Mouse (Mus musculus): ENCODE data around the gene Myh7.
"Not testable (repeated sequence)": the region's sequence is repeated elsewhere in the genome, so short reads cannot be mapped to it uniquely, and the experiment has no call there.

Myh7 gene

DNA sequence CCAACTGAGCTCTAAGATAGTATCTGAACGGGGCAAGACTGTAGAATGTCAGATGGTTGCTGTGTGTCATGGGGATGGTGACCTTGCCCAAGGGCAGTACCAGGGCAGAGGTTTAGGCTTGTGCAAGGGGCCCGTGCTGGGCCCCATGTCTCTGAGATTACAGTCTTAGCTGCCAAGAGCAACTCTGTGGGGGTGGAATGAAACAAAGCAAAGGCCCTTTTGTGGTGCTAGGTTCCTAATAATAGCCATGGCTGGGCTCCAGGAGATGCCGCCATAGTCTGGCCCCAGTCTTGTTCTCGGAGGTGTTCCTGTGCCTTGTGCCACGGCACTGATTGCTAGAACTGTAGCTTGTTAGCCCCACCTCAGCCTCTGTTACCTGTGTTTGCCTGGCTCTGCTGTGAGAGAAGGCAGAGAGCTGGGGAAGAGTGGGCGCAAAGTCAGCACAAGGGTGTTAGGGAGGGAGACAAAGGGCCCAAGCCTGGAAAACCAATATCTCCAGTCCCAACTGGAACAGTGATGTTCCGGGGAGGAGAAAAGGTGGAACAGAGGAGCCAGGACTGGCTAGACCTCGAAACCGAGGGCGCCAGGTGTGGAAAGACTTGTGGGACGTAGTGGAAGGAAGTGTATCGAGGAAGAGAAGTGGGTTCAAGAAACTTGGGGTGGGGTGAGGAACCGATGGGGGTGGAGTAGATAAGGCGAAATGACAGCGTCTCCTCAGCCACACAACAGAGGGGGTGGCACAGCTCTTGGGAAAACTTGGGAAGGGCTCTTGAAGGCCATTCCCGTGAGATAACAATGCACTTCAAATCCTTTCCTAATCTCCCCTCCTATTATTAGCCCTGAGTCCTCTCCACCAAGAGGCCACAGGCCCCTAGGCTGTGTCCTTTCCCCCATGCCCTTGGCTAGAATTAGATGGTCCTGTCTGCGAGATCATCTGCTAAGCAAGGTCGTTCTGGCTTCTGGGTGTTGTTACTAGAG, 9.7 kb upstream of the Myh7 start:
- no peak for DNase-seq (ENCODE audit: low spot score in 2 of 2)

DNA sequence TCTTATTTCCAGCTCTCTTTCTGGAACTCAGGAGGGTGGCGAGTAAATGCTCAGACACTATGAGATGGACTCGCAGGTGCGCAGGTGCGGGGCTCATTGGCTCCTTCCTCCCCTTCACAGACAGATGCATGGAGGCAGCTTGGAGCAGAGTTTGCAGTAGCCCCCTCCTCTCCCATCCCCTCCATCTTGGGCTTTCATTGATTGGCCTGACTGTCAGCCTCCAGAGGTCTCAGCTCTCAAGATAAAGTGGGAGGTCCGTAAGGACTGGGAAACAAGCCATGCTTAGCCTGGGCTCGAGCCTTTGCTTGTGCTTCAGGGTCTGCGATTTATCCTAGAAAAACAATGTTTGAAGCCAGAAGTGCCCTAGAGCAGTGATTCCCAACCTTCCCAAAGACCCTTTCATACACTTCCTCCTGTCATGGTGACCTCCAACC, 8.3 kb upstream of the Myh7 start:
- DNase-seq (ENCODE audit: low spot score in 2 of 2): no peak

DNA sequence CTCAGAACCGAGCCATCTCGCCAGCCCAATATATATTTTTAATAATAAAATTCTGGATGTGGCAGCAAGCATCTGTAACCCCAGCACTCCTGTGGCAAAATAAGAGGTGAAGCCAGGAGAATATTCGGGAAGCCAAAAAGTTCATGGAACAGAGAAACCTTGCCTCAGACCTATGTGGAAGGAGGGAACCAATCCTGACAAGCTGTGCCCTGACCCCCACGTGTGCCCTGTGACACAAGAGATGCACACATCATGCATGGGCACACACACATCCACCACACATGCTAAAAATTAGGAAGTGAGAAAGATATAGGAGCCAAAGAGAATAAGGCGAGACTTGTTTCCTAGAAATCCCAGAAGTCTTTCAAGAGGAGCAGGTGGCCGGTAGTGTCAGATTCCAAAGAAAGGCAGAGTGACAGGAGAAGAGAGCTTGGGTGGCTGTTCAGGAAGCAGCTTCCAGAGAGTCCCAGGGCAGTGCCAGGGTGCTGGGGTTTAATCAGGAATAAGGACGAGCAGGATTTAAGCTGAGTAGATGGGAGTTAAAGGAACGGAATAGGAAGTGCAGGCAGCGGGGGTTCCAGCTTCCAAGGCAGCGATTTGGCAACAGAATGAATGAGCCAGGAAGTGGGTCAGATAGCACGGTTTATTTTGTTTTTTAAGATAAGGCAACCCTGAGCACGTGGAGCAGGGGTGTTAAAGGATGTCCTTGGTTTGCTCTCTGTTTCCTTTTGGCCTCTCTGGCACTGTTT, 7.7 kb upstream of the Myh7 start:
- no peak for DNase-seq (ENCODE audit: low spot score in 2 of 2)

DNA sequence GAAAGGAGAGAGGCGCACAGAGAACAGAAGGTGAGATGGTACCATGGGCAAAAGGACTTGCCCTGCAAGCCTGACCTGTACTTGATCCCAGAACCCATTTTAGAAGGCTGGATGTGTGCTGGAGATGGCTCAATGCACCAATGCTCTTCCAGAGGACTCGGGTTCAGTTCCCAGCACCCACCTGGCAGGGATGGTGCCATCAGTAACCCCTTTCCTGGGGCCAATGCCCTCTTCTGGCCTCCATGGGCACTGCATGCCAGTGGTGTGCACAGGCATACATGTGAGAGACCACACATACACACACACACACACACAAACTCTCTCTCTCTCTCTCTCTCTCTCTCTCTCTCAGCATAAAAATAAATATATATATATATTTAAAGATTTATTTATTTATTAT, 7.0 kb upstream of the Myh7 start:
- DNase-seq (ENCODE audit: low spot score in 2 of 2): no peak

DNA sequence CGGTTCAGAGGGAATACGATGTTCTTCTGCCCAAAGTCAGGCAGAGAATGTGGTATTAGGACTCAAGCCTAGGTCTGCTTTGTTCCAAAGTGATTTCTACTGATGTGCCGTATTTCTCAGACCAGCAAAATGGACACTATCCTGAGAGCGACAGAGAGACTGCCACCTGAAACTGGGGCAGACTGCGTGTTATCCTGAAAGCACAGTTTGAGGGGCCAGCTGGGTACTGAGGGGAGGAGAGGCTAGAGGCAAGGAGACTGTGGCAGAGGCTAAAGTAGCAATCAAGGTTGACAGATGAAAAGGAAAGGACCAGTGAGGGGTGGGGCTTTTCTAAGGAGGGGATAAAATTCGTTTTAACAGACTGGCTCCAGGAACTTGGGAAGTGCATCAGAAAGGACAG, 6.4 kb upstream of the Myh7 start:
- DNase-seq (ENCODE audit: low spot score in 2 of 2): no peak

DNA sequence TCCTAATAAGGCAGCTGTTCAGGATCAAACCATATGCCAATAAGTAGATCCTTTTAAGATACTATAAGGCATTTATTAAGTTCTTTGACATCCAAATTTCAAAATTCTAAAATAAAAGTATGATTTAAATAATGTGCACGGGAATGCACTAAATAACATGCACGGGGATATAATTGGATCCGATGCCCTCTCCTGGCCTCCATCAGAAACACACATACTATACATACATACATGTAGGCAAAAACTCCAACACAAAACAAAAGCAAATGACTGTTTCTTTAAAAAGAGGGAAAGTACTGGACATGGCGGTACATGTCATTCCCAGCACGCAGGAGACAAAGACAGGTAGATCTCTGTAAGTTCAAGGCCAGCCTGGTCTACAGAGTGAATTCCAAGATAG, 5.4 kb upstream of the Myh7 start:
- not testable (repeated sequence) for DNase-seq (ENCODE audit: low spot score in 2 of 2)

DNA sequence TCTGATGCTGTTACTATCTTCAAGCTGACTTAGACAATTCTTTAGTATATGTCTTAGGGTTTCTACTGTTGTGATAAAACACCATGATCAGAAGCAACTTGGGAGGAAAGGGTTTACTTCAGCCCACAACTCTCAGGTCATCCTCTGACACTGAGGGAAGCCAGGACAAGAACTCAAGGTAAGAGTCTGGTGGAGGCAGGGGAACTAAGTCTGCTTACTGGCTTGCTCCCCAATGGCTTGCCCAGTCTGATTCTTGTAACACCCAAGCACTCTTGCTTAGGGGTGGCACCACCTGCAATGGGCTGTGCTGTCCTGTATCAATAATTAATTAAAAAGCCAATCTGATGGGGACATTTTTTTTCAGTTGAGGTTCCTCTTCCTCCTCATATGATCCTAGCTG, 4.3 kb upstream of the Myh7 start:
- no peak for DNase-seq (ENCODE audit: low spot score in 2 of 2)

DNA sequence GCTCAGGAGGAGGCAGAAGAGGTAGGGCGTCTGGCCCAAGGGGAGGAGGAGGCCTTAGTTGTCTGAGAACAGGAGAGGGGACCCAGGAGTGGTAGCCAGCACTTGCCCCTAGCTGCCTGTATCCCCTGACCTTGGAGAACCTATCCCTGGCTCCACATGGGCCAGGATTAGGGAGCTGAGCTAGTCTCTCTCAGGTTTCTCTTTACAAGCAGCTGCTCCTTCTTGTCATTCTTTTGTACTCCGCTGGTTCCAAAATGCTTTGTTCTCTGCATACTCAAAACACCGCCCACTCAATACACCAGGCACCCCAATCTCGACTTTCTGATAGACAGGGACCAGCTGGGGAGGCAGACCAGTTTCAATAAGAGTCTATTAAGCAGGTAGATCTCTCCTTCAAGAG, 2.9 kb upstream of the Myh7 start:
- no peak for DNase-seq (ENCODE audit: low spot score in 2 of 2)

DNA sequence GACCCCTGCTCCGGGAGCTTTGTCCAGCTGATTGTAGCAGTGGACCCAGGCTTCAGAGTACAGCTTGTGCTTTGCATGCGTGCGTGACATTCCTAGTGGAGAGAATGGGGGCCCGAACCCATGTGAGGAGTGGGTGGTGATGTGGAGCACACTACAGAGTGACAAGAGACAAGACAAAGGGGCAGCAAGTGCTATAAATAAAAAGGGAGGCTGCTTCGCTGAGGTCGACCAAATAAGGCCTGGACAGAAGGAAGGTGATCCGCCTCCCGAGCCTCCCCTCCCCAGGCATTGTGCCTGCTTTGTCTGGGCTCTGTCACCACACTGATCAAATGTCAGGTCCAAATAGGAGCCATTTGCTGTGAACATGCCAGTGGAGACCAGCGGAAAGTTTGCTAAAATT, 2.4 kb upstream of the Myh7 start:
- no peak for DNase-seq (ENCODE audit: low spot score in 2 of 2)

DNA sequence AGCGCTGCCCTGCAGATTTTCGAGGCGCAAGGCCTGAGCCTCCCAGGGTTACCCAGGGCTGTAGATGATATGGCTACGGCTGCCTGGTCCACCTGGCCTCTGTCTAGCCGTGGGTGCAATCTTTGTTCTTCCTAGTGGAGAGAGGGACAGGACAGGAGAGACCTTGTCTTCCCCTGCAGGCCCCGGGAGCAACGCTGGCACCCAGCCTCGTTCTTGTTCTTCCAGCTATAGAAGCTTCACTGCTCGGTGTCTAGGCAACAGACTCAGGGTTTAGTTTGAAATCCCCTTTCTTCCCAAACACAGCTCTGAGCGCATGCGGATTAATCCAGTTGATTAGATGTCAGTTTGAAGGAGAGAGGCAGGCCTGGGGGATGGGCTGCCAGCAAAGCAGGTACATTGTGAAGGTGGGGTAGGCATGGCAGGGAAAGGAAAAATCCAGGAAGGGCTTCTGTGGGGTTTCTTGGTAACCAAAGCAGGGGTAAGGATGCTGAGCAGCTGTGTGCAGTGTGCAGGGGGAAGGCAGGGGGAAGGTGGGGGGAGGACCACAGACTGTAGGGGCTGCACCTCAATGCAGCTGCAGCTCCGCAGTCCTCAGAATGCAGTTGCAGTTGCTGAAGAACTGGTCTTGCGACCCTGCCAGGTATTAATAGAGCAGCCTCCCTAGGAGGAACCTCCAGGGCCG, 1.2 kb upstream of the Myh7 start:
- no peak for DNase-seq (ENCODE audit: low spot score in 2 of 2)

DNA sequence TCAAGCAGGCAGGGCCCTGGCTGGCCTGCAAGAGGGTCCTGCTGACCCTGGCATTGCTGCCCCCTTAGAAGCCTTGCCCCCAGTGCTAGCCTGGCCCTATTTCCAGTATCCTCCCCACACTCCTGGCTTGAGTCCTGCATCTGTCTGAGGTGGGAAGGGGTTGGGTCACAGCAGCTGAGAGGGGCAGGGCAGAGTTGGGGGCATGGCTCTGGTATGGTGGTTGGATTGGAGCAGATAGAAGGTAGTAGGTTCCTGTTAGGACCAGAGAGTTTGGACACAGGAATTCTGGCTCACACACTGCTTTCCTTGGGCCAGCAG, 402 bp upstream of the Myh7 start:
- DNase-seq (ENCODE audit: low spot score in 2 of 2): no peak

DNA sequence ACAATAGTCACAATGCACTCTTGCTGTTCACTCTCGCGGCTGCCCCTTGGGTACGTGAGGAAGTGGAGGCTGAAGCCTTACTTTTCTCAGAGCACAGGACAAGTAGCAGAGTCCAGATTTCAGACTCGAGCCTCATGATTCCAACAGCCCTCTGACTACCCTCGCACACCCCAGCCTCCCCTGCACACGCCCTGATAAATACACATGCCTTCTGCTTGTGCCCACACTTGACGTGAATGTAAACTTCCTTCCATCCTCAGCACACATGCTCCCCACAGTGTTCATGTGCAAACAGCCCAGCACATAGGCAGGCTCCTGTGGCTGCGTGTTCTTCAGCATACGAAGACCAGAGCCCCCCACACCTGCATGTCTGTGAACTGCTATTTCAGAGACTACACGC, 790 bp downstream of the Myh7 start:
- no peak for DNase-seq (ENCODE audit: low spot score in 2 of 2)

DNA sequence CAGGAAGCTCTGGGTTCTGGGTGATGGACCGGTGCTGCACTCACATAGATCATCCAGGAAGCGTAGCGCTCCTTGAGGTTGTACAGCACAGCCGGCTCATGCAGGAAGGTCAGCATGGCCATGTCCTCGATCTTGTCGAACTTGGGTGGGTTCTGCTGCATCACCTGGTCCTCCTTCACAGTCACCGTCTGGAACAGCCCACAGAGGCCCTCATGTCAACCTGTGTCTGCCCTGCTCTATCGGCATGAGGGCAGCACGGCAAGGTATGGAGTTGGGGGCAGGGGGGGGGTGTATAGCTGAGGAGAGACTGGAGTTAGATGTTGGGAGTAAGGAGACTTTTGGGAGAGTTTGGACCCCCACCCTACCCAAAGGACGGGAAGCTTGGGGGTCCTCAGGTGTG, 2.2 kb downstream of the Myh7 start:
- no peak for DNase-seq (ENCODE audit: low spot score in 2 of 2)

DNA sequence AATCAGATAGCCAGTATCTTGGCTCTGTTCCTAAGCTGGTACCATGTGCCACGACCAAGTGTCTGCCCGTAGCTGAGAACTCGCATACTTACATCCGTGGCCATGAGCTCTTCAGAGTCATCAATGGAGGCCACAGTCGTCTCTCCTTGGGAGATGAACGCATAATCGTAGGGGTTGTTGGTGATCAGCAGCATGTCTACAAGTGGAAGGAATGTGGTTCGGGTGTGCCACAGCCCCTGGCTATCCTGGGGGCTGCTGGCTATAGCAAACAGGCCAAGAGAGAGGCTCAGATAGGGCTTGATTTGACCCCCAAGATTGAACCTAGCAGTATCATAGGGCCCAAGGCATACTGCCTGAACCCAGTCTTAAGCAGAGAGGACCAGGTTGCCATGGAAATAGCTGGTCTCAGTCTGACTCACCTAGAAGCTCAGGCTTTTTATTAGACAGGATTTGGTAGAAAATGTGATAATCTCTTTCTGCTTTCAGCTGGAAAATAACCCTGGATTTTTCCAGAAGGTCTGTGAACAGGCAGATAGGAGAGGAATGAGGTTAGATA, 4.5 kb downstream of the Myh7 start:
- DNase-seq (ENCODE audit: low spot score in 2 of 2): no peak

DNA sequence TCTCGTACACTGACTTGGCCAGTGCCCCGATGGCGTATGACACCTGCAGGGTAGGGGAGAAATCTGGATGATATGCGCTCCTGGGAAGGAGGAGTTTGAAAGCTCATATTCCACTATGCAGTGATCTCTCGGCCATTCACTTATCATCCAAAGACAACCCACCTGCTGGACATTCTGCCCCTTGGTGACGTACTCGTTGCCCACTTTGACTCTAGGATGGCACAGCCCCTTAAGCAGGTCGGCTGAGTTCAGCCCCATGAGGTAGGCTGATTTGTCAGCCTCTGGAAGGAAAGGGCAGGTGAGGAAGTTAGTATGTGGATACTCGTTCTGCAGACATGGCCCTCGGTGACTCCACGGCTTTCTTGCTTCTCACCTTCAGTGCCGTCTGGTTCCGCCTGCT, 5.5 kb downstream of the Myh7 start:
- no peak for DNase-seq (ENCODE audit: low spot score in 2 of 2)

DNA sequence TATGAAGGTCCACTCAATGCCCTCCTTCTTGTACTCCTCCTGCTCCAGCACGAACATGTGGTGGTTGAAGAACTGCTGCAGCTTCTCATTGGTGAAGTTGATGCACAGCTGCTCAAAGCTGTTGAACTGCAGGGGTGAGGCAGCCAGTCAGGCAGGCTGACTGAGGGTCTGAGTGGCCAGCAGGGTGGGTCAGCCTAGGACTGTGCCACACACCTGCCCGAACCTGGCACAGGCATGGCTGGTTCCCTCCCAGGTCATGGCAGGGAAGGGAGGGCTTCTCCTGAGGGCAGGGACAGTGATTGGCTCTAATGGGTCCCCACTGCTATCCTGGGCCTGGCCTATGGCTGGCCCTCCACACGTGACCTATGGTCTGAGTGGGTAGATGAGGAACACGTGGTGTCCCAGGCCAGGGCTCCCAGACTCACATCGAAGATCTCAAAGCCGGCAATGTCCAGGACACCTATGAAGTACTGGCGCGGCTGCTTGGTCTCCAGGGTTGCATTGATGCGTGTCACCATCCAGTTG, 6.0 kb downstream of the Myh7 start:
- DNase-seq (ENCODE audit: low spot score in 2 of 2): not testable (repeated sequence)

DNA sequence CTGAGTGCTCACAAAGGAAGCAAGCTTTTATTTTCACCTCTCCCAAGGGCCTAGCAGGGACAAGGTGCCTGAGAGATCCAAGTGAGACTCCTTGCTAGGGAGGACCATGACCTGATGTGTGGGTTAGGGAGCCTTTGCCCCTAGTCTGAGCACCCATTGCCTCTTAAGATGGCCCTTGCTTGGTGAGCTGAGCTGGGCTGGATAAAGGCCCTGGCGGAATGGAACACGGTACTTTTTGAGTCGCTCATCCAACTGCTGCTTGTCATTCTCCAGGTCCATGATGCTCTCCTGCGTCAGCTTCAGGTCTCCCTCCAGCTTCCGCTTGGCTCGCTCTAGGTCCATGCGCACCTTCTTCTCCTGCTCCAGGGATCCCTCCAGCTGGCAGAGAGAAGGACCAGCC, 12.5 kb downstream of the Myh7 start:
- no peak for DNase-seq (ENCODE audit: low spot score in 2 of 2)

DNA sequence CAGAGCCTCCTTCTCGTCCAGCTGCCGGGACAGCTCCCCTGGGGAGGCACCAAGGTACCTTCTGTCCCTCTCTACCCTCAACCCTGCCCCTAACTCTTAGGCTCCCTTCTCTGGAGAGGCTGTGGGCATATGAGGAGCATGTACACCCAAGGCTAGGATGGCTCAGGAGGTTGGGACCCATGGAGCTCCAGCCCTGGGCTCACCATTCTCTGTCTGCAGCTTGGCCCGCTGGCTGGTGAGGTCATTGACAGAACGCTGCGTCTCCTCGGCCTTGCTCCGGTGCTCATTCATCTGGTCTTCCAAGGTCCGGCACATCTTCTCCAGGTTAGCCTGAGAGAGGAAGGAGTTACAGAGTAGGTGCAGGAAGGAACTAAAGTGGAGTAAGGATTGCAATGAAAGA, 15.8 kb downstream of the Myh7 start:
- DNase-seq (ENCODE audit: low spot score in 2 of 2): no peak

DNA sequence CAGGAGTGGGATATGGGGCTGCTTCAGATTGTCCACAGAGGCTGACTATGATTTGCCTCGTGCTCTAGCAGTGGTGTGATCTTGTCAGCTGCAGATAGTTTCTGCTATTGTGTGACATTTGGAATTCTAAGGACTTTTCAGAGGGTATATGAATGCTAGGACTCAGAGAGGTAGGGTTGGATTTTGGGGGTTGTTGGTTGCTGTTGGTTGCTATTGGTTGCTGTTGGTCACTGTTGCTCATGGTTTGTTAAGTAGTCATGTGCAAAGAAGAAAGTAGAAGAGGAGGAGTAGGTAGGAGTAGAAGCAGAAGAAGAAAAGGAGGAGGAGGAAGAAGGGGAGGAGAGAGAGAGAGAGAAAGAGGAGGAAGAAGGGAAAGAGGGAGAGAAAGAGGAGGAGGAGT, 17.8 kb downstream of the Myh7 start, which contains the start of gene Gm17428:
Gm17428 (plus strand) TSS at position 301 of the 400 bp plus-strand sequence.
- DNase-seq (ENCODE audit: low spot score in 2 of 2): no peak

DNA sequence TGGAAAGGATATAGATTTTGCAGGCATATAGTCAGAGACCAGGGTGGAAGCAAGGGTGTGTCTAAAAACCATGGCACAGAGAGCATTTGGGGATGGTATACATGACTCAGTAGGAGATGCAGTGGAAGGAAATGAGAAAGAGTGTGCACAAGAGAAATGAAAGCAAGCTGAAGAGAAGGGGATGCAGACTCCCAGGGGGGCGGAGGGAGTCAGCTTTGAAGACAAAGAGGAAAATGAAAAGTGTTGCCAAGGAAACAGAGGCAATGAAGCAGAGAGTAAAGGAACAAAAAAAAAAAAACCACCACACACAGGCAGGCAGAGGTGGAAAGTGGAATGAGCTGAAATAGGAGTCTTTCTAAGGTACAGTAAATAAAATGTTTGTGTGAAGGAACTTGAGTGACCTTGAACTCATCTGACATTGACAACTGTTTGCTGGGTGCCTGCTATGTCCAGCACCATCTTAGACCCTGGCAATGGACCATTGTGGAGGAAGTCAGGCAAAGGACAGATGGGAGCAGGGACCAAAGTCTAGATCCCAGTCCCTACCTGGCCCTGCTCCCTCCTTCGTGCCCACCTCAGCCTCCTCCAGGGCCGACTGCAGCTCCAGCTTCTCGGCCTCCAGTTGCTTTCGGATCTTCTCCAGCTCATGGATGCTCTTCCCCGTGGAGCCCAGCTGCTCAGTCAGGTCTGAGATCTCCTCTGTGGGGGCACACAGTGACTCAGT, 20.2 kb downstream of the Myh7 start:
- DNase-seq (ENCODE audit: low spot score in 2 of 2): no peak

DNA sequence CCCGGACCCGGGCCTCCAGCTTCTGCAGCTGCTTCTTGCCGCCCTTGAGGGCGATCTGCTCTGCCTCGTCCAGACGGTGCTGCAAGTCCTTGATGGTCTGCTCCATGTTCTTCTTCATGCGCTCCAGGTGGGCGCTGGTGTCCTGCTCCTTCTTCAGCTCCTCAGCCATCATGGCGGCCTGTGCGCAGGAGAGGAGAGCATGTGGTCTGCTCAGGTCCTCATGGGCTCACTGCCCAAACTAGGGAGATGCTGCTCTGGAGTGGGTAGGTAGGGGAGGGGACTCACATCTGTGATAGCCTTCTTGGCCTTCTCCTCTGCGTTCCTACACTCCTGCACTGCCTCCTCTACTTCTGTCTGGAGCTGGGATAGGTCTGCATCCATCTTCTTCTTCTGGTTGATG, 21.6 kb downstream of the Myh7 start:
- not testable (repeated sequence) for DNase-seq (ENCODE audit: low spot score in 2 of 2)

Measured in natural killer cell, adult 2 months (primary cell).